Mouse (Mus musculus): ENCODE data around the gene Fndc9. TPM values are rescaled to one million over a fixed set of nuclear protein-coding genes. Genes with fewer than 3 reads are reported as not detected.

Fndc9 gene
- polyA plus RNA-seq, 1 experiment from 2014 or later, result not detected

DNA sequence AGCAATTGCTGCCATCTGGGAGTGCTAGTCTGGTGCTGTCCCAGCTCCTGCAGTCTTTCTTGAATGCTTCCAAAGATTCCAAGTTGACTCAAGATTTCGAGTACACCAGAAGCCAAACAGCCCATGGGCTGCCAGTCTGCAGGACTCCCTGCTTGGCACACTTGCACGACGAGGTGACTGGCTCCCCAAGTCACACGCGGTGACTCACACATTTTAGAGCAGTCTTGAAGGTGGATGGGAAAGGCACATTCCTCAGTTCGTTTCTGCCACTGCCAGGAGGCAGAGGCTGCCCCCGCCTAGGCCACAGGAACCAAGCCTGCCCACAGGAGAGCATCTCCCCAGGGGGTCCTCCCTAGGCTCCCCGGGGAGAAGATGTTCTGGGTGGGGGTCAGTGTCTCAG lies 10.6 kb downstream of the Fndc9 start:
- H3K36me3 ChIP-seq (ENCODE audit: control insufficient read depth, insufficient read depth, low read length), result no peaks in the 10 kb centered on the region; the same call in 1 of the 2 replicates
- ATAC-seq (ENCODE audit: low FRiP score, low TSS enrichment), result no peak
- no peak overlapping the region for H3K9ac ChIP-seq (ENCODE audit: low read depth, low read length)

DNA sequence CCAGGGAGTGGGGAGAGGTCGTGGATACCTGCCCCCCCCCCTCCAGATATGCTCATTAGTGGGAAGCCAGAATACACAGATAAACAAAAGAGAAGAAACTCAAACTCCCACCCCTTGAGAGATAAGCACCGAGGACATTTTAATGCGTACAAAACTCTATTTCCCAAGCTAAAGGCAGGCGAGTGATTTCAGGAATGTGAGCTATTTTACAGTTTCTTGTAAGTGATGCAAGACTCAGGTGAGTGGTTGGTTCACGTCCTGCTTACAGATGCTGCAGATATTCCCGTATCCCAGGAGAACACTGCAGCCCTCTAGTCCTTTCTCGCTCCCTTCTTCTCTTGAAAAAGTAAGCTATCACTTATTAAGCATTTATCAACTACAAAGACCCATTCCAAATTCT lies 11.1 kb downstream of the Fndc9 start:
- no peaks in the 10 kb centered on the region; the same call in 1 of the 2 replicates for H3K36me3 ChIP-seq (ENCODE audit: control insufficient read depth, insufficient read depth, low read length)
- no peak overlapping the region for H3K27ac ChIP-seq (ENCODE audit: low read depth, low read length)
- no peaks in the 10 kb centered on the region for H3K4me1 ChIP-seq (ENCODE audit: control insufficient read depth, insufficient read depth, low read length)
- H3K9me3 ChIP-seq (ENCODE audit: control insufficient read depth, low read length), result no peaks in the 10 kb centered on the region
- no peaks in the 10 kb centered on the region for H3K27me3 ChIP-seq (ENCODE audit: control insufficient read depth, insufficient read depth, low read length)
- ATAC-seq (ENCODE audit: low FRiP score, low TSS enrichment), result no peak
- no peak overlapping the region for H3K9ac ChIP-seq (ENCODE audit: low read depth, low read length)
- WGBS, result 75% methylated on average over 7 of the region's 7 CpGs
- H3K4me2 ChIP-seq (replicated peaks; ENCODE audit: low read depth, low read length), result no peak overlapping the region
- no peak overlapping the region for H3K4me3 ChIP-seq (ENCODE audit: low read length)

More for the DNA sequence above, 10.6 kb downstream of the Fndc9 start:
- Histone ChIP-seq H3K9me3 (ENCODE audit: control insufficient read depth, low read length) (no peaks in the 10 kb centered on the region), H3K4me1 (ENCODE audit: control insufficient read depth, insufficient read depth, low read length) (no peaks in the 10 kb centered on the region), H3K27me3 (ENCODE audit: control insufficient read depth, insufficient read depth, low read length) (no peaks in the 10 kb centered on the region), H3K4me2 (replicated peaks; ENCODE audit: low read depth, low read length) (no peak overlapping the region), H3K4me3 (ENCODE audit: low read length) (no peak overlapping the region), H3K27ac (ENCODE audit: low read depth, low read length) (no peak overlapping the region)
- 86% methylated on average over 8 of the region's 8 CpGs for WGBS

DNA sequence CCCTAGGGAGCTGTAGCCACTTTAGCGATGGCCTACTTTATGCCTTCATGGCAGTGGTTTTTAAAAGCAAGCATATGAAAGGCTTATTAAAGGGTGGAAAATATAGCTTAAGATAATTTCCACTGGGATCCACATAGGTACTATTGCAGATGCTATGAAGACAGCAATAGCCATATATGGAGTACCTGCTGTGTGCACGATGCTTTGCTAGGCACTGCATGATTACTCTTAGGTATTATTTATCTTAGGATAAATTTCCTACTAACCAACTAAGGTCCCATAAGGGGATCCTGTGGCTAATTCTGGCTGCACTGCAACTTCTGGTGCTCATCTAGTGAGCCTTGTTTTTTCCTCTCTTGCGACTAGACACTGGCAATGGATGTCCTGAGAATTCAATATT lies 13.0 kb downstream of the Fndc9 start:
- Histone ChIP-seq H3K36me3 (ENCODE audit: control insufficient read depth, insufficient read depth, low read length) (no peaks in the 10 kb centered on the region; the same call in 1 of the 2 replicates), H3K4me2 (replicated peaks; ENCODE audit: low read depth, low read length) (no peak overlapping the region), H3K9ac (ENCODE audit: low read depth, low read length) (no peak overlapping the region), H3K4me1 (ENCODE audit: control insufficient read depth, insufficient read depth, low read length) (no peaks in the 10 kb centered on the region), H3K27me3 (ENCODE audit: control insufficient read depth, insufficient read depth, low read length) (no peaks in the 10 kb centered on the region), H3K27ac (ENCODE audit: low read depth, low read length) (no peak overlapping the region), H3K9me3 (ENCODE audit: control insufficient read depth, low read length) (no peaks in the 10 kb centered on the region), H3K4me3 (ENCODE audit: low read length) (no peak overlapping the region)
- 90% methylated on average over 3 of the region's 3 CpGs for WGBS
- no peak for ATAC-seq (ENCODE audit: low FRiP score, low TSS enrichment)

DNA sequence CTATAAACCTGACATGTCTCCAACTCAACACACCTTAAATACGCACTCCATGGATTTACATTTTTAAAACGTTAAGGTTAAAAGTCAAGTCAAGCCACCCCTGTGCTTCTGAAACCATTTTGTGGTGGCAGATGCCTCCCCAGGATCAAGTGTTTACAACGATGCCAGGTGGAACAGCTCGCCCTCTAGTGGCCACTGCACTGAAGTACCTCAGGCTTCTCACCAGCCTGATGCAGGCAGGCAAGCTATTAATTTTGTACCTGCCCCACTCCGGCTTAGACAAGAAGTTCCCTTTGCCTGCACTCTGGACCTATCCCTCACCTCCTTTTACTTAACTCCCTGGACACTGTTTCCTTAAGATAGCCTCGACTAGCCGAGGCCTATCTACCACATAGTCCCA lies 16.7 kb downstream of the Fndc9 start:
- peak; percentile 66; the same call in 1 of the 2 replicates for ATAC-seq (ENCODE audit: low FRiP score, low TSS enrichment)
- H3K27me3 ChIP-seq (ENCODE audit: control insufficient read depth, insufficient read depth, low read length), result no peaks in the 10 kb centered on the region
- 30% methylated on average over 7 of the region's 7 CpGs for WGBS
- no peaks in the 10 kb centered on the region; the same call in 1 of the 2 replicates for H3K36me3 ChIP-seq (ENCODE audit: control insufficient read depth, insufficient read depth, low read length)
- H3K4me3 ChIP-seq (ENCODE audit: low read length), result no peak overlapping the region
- no peak overlapping the region for H3K4me2 ChIP-seq (replicated peaks; ENCODE audit: low read depth, low read length)
- no peak overlapping the region for H3K27ac ChIP-seq (ENCODE audit: low read depth, low read length)
- H3K9me3 ChIP-seq (ENCODE audit: control insufficient read depth, low read length), result no peaks in the 10 kb centered on the region; the same call in 1 of the 2 replicates
- no peak overlapping the region for H3K9ac ChIP-seq (ENCODE audit: low read depth, low read length)
- H3K4me1 ChIP-seq (ENCODE audit: control insufficient read depth, insufficient read depth, low read length), result no peaks in the 10 kb centered on the region

DNA sequence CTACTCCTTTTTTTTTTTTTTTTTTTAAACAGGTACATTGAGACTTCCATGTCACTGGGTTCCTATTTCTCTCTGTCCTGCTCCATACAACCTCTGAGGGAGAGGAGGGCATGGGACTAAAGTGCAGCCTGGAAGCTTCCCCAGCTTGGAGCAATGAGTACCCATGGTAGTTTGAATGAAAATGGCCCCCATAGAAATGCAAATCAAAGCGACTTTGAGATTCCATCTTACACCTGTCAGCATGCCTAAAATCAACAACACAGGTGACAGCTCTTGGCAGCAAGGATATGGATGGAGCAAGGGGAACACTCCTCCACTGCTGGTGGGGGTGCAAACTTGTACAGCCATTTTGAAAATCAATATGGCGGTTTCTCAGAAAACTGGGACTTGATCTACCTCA lies 20.0 kb downstream of the Fndc9 start:
- Histone ChIP-seq H3K4me1 (ENCODE audit: control insufficient read depth, insufficient read depth, low read length) (no peaks in the 10 kb centered on the region), H3K27ac (ENCODE audit: low read depth, low read length) (no peak overlapping the region), H3K4me3 (ENCODE audit: low read length) (no peak overlapping the region), H3K27me3 (ENCODE audit: control insufficient read depth, insufficient read depth, low read length) (no peaks in the 10 kb centered on the region), H3K9ac (ENCODE audit: low read depth, low read length) (no peak overlapping the region), H3K9me3 (ENCODE audit: control insufficient read depth, low read length) (no peaks in the 10 kb centered on the region; the same call in 1 of the 2 replicates), H3K4me2 (replicated peaks; ENCODE audit: low read depth, low read length) (no peak overlapping the region), H3K36me3 (ENCODE audit: control insufficient read depth, insufficient read depth, low read length) (no peaks in the 10 kb centered on the region; the same call in 1 of the 2 replicates)
- 88% methylated on average over 2 of the region's 2 CpGs for WGBS
- ATAC-seq (ENCODE audit: low FRiP score, low TSS enrichment), result no peak

DNA sequence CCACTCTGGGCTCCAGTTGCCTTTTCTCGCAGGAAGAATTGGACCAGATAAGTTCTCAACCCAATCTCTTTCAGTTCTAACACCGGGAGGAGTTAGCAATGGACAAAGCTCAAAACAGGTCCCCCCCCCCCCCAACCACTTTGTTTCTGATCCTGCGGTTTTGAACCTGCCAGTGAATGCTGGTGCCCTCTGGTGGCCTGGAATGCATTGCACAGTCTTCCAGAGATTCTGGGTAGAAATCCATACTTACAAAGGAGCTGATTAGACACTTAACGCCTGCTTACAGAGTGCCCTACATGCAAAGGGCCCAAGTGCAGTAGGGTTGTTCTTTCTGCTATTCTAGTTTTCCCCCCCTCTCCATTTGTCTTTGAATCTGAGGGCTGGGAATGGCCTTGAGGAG lies 22.9 kb downstream of the Fndc9 start:
- no peaks in the 10 kb centered on the region; the same call in 1 of the 2 replicates for H3K9me3 ChIP-seq (ENCODE audit: control insufficient read depth, low read length)
- H3K4me2 ChIP-seq (replicated peaks; ENCODE audit: low read depth, low read length), result no peak overlapping the region
- H3K4me3 ChIP-seq (ENCODE audit: low read length), result no peak overlapping the region
- H3K4me1 ChIP-seq (ENCODE audit: control insufficient read depth, insufficient read depth, low read length), result no peaks in the 10 kb centered on the region
- H3K27me3 ChIP-seq (ENCODE audit: control insufficient read depth, insufficient read depth, low read length), result no peaks in the 10 kb centered on the region
- H3K36me3 ChIP-seq (ENCODE audit: control insufficient read depth, insufficient read depth, low read length), result no peaks in the 10 kb centered on the region; the same call in 1 of the 2 replicates
- no peak overlapping the region for H3K9ac ChIP-seq (ENCODE audit: low read depth, low read length)
- WGBS, result 79% methylated on average over 4 of the region's 4 CpGs
- H3K27ac ChIP-seq (ENCODE audit: low read depth, low read length), result no peak overlapping the region
- ATAC-seq (ENCODE audit: low FRiP score, low TSS enrichment), result no peak

DNA sequence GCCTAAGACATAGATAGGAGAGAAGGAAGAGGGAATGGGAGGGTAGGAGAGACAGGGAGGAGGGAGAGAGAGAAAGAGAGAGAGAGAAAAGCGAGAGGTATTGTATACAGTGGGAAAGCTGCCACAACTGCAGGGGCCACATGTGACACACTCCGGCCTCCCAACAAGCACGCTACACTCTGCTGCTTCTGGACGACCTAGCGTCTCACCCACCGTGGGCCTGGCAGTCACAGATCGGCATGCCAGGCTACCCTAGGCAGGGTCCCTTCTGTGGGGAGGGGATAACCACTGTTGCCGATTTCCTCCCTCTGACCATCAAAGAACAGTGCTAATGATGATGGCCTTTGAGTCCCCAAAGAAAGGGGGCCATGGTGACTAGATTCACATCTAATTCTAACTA lies 23.4 kb downstream of the Fndc9 start:
- H3K9ac ChIP-seq (ENCODE audit: low read depth, low read length), result no peak overlapping the region
- no peak overlapping the region for H3K4me3 ChIP-seq (ENCODE audit: low read length)
- no peak overlapping the region for H3K4me2 ChIP-seq (replicated peaks; ENCODE audit: low read depth, low read length)
- ATAC-seq (ENCODE audit: low FRiP score, low TSS enrichment), result no peak
- H3K36me3 ChIP-seq (ENCODE audit: control insufficient read depth, insufficient read depth, low read length), result no peaks in the 10 kb centered on the region; the same call in 1 of the 2 replicates
- 93% methylated on average over 8 of the region's 8 CpGs for WGBS
- H3K4me1 ChIP-seq (ENCODE audit: control insufficient read depth, insufficient read depth, low read length), result no peaks in the 10 kb centered on the region
- no peaks in the 10 kb centered on the region for H3K27me3 ChIP-seq (ENCODE audit: control insufficient read depth, insufficient read depth, low read length)
- no peak overlapping the region for H3K27ac ChIP-seq (ENCODE audit: low read depth, low read length)
- no peaks in the 10 kb centered on the region; the same call in 1 of the 2 replicates for H3K9me3 ChIP-seq (ENCODE audit: control insufficient read depth, low read length)

DNA sequence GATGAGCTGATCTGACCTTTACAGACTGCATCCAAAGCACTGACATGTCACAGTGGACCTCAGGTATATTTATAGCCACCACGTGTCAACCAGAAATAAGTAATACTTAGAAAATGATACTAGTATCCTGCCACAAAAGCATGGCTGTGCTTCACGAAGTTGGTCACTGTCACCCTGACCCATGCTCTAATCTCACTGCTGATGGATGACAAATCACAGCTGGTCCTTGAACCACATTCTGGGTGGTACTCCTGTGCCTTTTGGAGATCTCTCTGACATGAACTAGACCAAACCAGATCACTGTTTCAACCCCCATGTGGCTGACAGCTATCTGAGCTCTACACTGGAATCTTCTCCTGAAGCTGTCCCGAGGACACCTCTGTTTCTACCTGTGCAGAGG lies 27.5 kb downstream of the Fndc9 start:
- no peak for ATAC-seq (ENCODE audit: low FRiP score, low TSS enrichment)
- Histone ChIP-seq H3K27me3 (ENCODE audit: control insufficient read depth, insufficient read depth, low read length) (no peaks in the 10 kb centered on the region), H3K4me3 (ENCODE audit: low read length) (no peak overlapping the region), H3K27ac (ENCODE audit: low read depth, low read length) (no peak overlapping the region), H3K4me1 (ENCODE audit: control insufficient read depth, insufficient read depth, low read length) (no peaks in the 10 kb centered on the region), H3K36me3 (ENCODE audit: control insufficient read depth, insufficient read depth, low read length) (no peaks in the 10 kb centered on the region), H3K4me2 (replicated peaks; ENCODE audit: low read depth, low read length) (no peak overlapping the region), H3K9me3 (ENCODE audit: control insufficient read depth, low read length) (no peaks in the 10 kb centered on the region), H3K9ac (ENCODE audit: low read depth, low read length) (no peak overlapping the region)
- 60% methylated on average over 3 of the region's 3 CpGs for WGBS

DNA sequence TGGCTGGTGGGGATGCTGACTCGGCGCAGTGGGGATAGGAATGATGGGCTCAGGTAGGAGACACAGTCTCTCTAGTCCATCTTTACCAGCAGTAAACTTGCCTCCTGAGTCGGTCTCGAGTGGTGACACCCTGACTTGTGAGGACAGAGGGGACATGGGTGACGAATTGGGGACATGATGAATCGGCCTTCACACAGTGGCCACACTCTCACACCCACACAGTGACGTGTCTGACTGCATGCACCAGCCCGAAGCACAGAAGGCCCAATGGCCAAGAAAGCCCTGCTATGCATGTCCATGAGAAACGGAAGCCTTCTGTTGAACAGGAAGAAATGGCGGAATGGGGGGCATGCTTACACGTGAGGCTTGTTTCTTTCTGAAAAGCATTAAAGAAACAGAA lies 28.0 kb downstream of the Fndc9 start:
- no peak for ATAC-seq (ENCODE audit: low FRiP score, low TSS enrichment)
- 87% methylated on average over 11 of the region's 11 CpGs for WGBS
- no peaks in the 10 kb centered on the region for H3K27me3 ChIP-seq (ENCODE audit: control insufficient read depth, insufficient read depth, low read length)
- no peak overlapping the region for H3K4me3 ChIP-seq (ENCODE audit: low read length)
- H3K4me2 ChIP-seq (replicated peaks; ENCODE audit: low read depth, low read length), result no peak overlapping the region
- H3K27ac ChIP-seq (ENCODE audit: low read depth, low read length), result no peak overlapping the region
- no peak overlapping the region for H3K9ac ChIP-seq (ENCODE audit: low read depth, low read length)
- H3K36me3 ChIP-seq (ENCODE audit: control insufficient read depth, insufficient read depth, low read length), result no peaks in the 10 kb centered on the region
- no peaks in the 10 kb centered on the region for H3K4me1 ChIP-seq (ENCODE audit: control insufficient read depth, insufficient read depth, low read length)
- H3K9me3 ChIP-seq (ENCODE audit: control insufficient read depth, low read length), result no peaks in the 10 kb centered on the region

All from kidney, embryonic 14.5 days (tissue).